Mouse (Mus musculus) embryonic facial prominence, embryonic 10.5 days (tissue): ENCODE data around the gene Olfr1110. TPM values are rescaled to one million over a fixed set of nuclear protein-coding genes. Genes with fewer than 3 reads are reported as not detected.
"Not testable (repeated sequence)": the region's sequence is repeated elsewhere in the genome, so short reads cannot be mapped to it uniquely, and the experiment has no call there.

ENCODE experiments used
- DNase-seq: peaks from one replicate; pipeline ENCODE4 v3.0.0-alpha.2; 2017; ENCODE audit warnings: low spot score
- H3K27ac ChIP-seq: fragments of 300-500 bp; sonication (generic); replicated peaks from 2 replicates; pipeline ENCODE4 v1.5.1; 2016; ENCODE audit warnings: mild to moderate bottlenecking
- H3K27me3 ChIP-seq: fragments of 300-500 bp; sonication (generic); replicated peaks from 2 replicates; pipeline ENCODE4 v1.6.1; 2016; ENCODE audit warnings: low read depth, mild to moderate bottlenecking; ENCODE audit not compliant: poor library complexity, severe bottlenecking
- H3K36me3 ChIP-seq: fragments of 300-500 bp; sonication (generic); replicated peaks from 2 replicates; pipeline ENCODE4 v1.6.1; 2016; ENCODE audit warnings: mild to moderate bottlenecking, moderate library complexity
- H3K4me1 ChIP-seq: fragments of 300-500 bp; sonication (generic); 2 replicates; pipeline ENCODE4 v1.6.1; 2016
- H3K4me3 ChIP-seq: fragments of 300-500 bp; sonication (generic); 2 replicates; pipeline ENCODE4 v1.5.1; 2016; ENCODE audit warnings: mild to moderate bottlenecking, moderate library complexity
- H3K9me3 ChIP-seq: fragments of 300-500 bp; sonication (generic); 2 replicates; pipeline ENCODE4 v1.6.1; 2016; ENCODE audit warnings: mild to moderate bottlenecking
- WGBS: fragments of 180-500 bp; shearing (Covaris S2); methylation state at CpG from one replicate; pipeline ENCODE4 v1.1.7; 2016; 5-methylcytosine and 5-hydroxymethylcytosine counted together
- polyA plus RNA-seq: library from polyadenylated mRNA; unstranded; fragments of >200 nt; fragmentation: Nextera tagmentation; extraction: Ambion mirVana; gene quantifications from 2 replicates; pipeline ENCODE4 v1.2.1, GENCODE M21; 2016

Olfr1110 gene
- polyA plus RNA-seq: not detected in 2 replicates

GRCm38 (mm10) chr2:87140200-87140599 is at the start of gene Olfr1110:
Olfr1110 (minus strand) TSS chr2:87140300.
- no peak within 1 kb of the TSS for H3K4me3 ChIP-seq
- no peaks in the 10 kb centered on the region for H3K27me3 ChIP-seq
- H3K9me3 ChIP-seq: no peaks in the 10 kb centered on the region
- DNase-seq: no peak
- H3K36me3 ChIP-seq: no peaks in the 10 kb centered on the region
- H3K27ac ChIP-seq: no peak within 1 kb of the TSS
- no peaks in the 10 kb centered on the region for H3K4me1 ChIP-seq
- 89% methylated on average over 1 of the region's 1 CpGs for WGBS

- H3K4me3 ChIP-seq: no peak within 1 kb of the TSS
- H3K9me3 ChIP-seq: no peaks in the 10 kb centered on the region
- no peak for DNase-seq
- no peak within 1 kb of the TSS for H3K27ac ChIP-seq
- 89% methylated on average over 1 of the region's 1 CpGs for whole genome bisulfite sequencing
- H3K4me1 ChIP-seq: no peaks in the 10 kb centered on the region
- H3K36me3 ChIP-seq: no peaks in the 10 kb centered on the region
- H3K27me3 ChIP-seq: no peaks in the 10 kb centered on the region
These were observed 47.4 kb upstream of the Olfr1110 start, which contains the start of gene Olfr1112 for GRCm38 (mm10) chr2:87187498-87187897. Olfr1112 (plus strand) TSS chr2:87187798.

- H3K4me3 ChIP-seq, H3K4me1 ChIP-seq, H3K27ac ChIP-seq, DNase-seq, H3K27me3 ChIP-seq, H3K36me3 ChIP-seq, H3K9me3 ChIP-seq: not testable (repeated sequence)
- WGBS: 82% methylated on average over 2 of the region's 2 CpGs
These were observed 27.6 kb upstream of the Olfr1110 start for GRCm38 (mm10) chr2:87167731-87168130.

- Histone ChIP-seq H3K4me1 (no peaks in the 10 kb centered on the region), H3K36me3 (no peaks in the 10 kb centered on the region), H3K4me3 (no peak within 1 kb of the TSS), H3K27me3 (no peaks in the 10 kb centered on the region), H3K9me3 (no peaks in the 10 kb centered on the region), H3K27ac (no peak within 1 kb of the TSS)
- DNase-seq: no peak
These were observed 12.4 kb upstream of the Olfr1110 start, which contains the start of gene Olfr1111 for GRCm38 (mm10) chr2:87152524-87152923. Olfr1111 (minus strand) TSS chr2:87152624.

- no peaks in the 10 kb centered on the region for H3K4me1 ChIP-seq
- no peaks in the 10 kb centered on the region for H3K9me3 ChIP-seq
- no peak within 1 kb of the TSS for H3K4me3 ChIP-seq
- H3K27me3 ChIP-seq: no peaks in the 10 kb centered on the region
- no peak for DNase-seq
- H3K36me3 ChIP-seq: no peaks in the 10 kb centered on the region
- no peak within 1 kb of the TSS for H3K27ac ChIP-seq
These were observed 25.6 kb downstream of the Olfr1110 start, which contains the start of gene Olfr259 for GRCm38 (mm10) chr2:87114467-87114866. Olfr259 (minus strand) TSS chr2:87114567.

GRCm38 (mm10) chr2:87095908-87096307 is 44.2 kb downstream of the Olfr1110 start, which contains the start of gene Olfr1109:
Olfr1109 (minus strand) TSS chr2:87096008.
- Histone ChIP-seq H3K4me3 (no peak within 1 kb of the TSS), H3K9me3 (no peaks in the 10 kb centered on the region), H3K4me1 (no peaks in the 10 kb centered on the region), H3K36me3 (no peaks in the 10 kb centered on the region), H3K27me3 (no peaks in the 10 kb centered on the region), H3K27ac (no peak within 1 kb of the TSS)
- 73% methylated on average over 1 of the region's 1 CpGs for WGBS
- no peak for DNase-seq

Other genes starting within 250 kb of the Olfr1110 start
- not detected in 2 replicates for gene Olfr1097, start 248.1 kb downstream of the Olfr1110 start, polyA plus RNA-seq
- not detected in 2 replicates for gene Olfr1098, start 215.8 kb downstream of the Olfr1110 start, polyA plus RNA-seq
- gene Olfr1099, start 179.6 kb downstream of the Olfr1110 start, polyA plus RNA-seq: not detected in 2 replicates
- gene Olfr1100, start 160.3 kb downstream of the Olfr1110 start, polyA plus RNA-seq: not detected in 2 replicates
- not detected in 2 replicates for gene Olfr1101, start 149.1 kb downstream of the Olfr1110 start, polyA plus RNA-seq
- gene Olfr1102, start 141.9 kb downstream of the Olfr1110 start, polyA plus RNA-seq: not detected in 2 replicates
- not detected in 2 replicates for gene Olfr1104, start 113.2 kb downstream of the Olfr1110 start, polyA plus RNA-seq
- not detected in 2 replicates for gene Olfr1105, start 103.8 kb downstream of the Olfr1110 start, polyA plus RNA-seq
- not detected in 2 replicates for gene Olfr1106, start 88.0 kb downstream of the Olfr1110 start, polyA plus RNA-seq
- gene Olfr1107, start 64.5 kb downstream of the Olfr1110 start, polyA plus RNA-seq: not detected in 2 replicates
- gene Olfr1109, start 44.3 kb downstream of the Olfr1110 start, polyA plus RNA-seq: not detected in 2 replicates
- not detected in 2 replicates for gene Olfr259, start 25.7 kb downstream of the Olfr1110 start, polyA plus RNA-seq
- gene Olfr1111, start 12.3 kb upstream of the Olfr1110 start, polyA plus RNA-seq: not detected in 2 replicates
- gene Olfr1112, start 47.5 kb upstream of the Olfr1110 start, polyA plus RNA-seq: not detected in 2 replicates
- gene Olfr1113, start 68.7 kb upstream of the Olfr1110 start, polyA plus RNA-seq: not detected in 2 replicates
- not detected in 2 replicates for gene Olfr1115, start 107.7 kb upstream of the Olfr1110 start, polyA plus RNA-seq
- not detected in 2 replicates for gene Olfr1116, start 127.2 kb upstream of the Olfr1110 start, polyA plus RNA-seq
- not detected in 2 replicates for gene Olfr1118, start 167.3 kb upstream of the Olfr1110 start, polyA plus RNA-seq
- gene Olfr1120, start 214.5 kb upstream of the Olfr1110 start, polyA plus RNA-seq: not detected in 2 replicates
- not detected in 2 replicates for gene Olfr1121, start 229.6 kb upstream of the Olfr1110 start, polyA plus RNA-seq
- gene Olfr1122, start 245.5 kb upstream of the Olfr1110 start, polyA plus RNA-seq: not detected in 2 replicates